Mouse (Mus musculus): Measurements from ENCODE around the gene Dhrs2.

- no peak for TF ChIP-seq CTCF (IDR thresholded peaks at IDR 0.05; ENCODE audit: low read depth)
- TF ChIP-seq EP300 (optimal IDR thresholded peaks at IDR 0.05) = no peak
Observed at GRCm38 (mm10) chr14:55236685-55237084, 14.9 kb downstream of the Dhrs2 start.

Data from stomach, postnatal 0 days (tissue).